Mouse (Mus musculus): ENCODE results near the gene As3mt. TPM values are rescaled to one million over a fixed set of nuclear protein-coding genes. Genes with fewer than 3 reads are reported as not detected.
A peak's percentile ranks its signal among the peaks of the same experiment; 100 is the strongest.
"Not testable (repeated sequence)": the region's sequence is repeated elsewhere in the genome, so short reads cannot be mapped to it uniquely, and the experiment has no call there.

Gene As3mt
- total RNA-seq, 2 experiments from 2014 or later, result 26.2 to 32.0 TPM

DNA sequence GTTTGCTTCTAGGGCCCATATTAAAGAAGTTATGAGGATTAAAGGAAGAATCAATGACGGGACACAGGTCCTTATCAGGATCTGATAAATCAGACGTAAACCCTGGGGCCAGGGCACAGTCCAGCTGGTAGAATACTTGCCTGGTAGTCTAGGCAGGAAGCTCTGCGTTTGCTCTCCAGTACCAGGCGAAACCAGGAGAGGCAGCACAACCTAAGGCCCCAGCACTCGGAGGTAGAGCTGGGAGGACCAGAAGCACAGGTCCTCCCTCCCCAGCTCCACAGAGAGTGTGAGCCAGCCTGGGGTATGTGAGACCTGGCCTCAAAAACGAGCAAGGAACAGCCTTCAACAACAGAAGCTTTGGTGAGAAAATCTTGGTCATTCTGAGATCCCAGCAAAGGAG lies 34.3 kb downstream of the As3mt start:
- no peak for DNase-seq (ENCODE audit: low spot score in 2 of 2)

DNA sequence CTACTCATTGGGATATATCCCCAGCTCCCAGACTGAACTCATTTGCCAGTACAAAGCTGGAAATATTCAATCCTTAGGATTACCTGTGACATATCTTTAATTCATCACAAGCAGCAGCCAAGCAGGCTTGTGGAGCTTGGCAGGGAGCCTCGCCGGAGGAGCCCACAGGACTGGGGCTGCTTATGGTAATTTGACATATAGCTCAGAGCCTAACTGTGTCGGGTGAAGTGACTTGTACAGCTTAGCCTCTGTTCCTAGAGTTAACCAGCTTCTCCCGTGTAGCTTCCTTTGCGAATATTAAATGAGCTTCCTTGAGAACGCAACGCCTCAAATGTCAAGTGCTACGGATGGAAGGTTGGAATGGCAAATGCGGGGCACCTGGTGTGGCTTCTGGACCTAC lies 37.4 kb downstream of the As3mt start:
- no peak for DNase-seq (ENCODE audit: low spot score in 2 of 2)

DNA sequence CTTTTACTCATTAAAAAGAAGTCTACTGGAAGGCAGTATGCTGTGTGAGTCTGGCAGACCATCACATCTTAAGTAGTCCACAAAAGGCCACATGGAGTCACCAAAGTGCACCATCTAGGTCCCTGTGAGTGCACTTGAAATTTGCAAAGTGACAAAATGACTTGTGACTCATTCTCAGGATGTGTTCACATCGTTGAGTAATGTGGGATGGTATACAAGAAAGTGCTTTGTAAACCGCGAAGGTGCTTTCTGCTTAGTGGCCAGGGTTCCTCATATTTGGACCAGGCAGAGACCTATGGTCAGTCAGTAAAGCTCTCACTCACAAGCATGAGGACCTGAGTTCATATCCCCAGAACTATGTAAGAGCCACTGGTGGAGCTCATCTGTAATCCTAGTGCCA lies 40.5 kb downstream of the As3mt start:
- no peak for DNase-seq (ENCODE audit: low spot score in 2 of 2)

DNA sequence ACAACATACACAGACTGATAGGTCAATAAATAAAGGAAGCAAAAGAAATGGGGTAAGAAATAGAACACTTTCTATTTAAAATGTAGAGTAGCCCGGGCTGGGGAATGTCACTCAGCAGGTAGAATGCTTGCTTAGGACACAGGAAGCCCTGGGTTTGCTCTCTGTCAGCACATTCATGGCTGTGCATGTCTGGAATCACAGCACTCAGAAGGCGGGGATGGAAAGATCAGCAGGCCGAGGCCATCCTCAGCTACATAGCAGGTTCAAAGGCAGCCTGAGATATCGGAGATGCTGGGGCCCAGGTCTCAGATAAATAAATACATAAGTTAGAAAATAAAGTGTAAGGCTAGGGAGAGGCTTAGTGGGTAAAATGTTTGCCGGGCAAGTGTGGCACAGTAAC lies 45.0 kb downstream of the As3mt start:
- no peak for DNase-seq (ENCODE audit: low spot score in 2 of 2)

DNA sequence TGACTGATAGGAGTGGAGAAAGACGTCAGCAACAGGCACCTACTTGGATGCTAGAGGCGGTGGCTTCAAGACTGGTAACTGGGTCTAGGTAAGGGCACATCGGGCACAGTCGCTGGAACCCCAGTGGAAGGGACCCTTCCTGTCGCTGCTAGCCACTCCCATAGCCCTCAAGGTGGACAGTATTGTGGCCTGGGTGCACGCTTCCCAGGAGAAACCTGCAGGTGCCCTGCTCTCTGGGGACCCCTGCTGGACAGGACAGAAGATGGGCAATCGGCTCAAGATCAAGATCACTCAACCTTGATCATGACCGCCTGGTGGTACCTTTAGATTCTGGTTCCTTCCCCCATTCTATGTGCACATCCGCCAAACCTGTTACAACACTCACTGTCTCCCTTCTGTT lies 47.8 kb downstream of the As3mt start:
- DNase-seq (ENCODE audit: low spot score in 2 of 2), result peak in 1 of 2 experiments; percentile 39

DNA sequence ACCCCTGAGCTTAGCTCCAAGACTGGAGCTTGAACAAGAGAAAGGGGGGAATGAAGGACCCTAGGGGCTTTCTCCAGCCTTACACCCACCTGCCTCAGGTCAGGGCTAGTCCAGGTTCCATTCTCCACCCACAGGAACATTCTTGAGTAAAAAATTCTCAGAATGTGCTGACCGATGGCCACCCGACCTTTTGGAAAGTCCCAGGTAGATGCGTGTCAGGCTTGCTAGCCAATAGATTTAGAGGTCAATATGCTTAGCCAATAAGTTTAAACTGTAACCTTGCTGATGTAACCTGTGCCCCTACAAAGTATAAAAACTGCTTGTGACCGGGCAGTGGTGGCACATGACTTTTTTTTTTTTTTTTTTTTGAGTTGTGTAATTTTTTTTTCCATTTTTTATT lies 49.0 kb downstream of the As3mt start:
- no peak for DNase-seq (ENCODE audit: low spot score in 2 of 2)

DNA sequence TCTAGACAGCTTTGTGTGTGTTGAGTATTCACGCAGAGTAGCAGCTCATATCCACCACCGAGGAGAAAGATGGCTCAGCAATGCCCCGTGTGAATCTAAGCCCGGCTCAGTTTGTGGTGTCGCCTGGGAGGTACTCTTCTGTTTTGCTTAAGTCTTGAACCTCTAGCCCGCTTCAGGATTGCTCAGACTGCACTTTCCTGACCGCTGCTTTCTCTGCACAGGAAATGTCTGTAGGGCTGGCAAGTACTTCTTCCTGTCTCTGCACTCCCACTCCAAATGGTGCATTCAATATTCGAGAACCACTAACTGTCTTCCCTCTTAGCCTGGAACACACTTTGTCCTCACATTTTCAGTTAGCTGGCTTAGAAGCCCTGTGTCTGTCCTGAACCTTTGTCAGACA lies 51.8 kb downstream of the As3mt start:
- DNase-seq (ENCODE audit: low spot score in 2 of 2), result no peak

DNA sequence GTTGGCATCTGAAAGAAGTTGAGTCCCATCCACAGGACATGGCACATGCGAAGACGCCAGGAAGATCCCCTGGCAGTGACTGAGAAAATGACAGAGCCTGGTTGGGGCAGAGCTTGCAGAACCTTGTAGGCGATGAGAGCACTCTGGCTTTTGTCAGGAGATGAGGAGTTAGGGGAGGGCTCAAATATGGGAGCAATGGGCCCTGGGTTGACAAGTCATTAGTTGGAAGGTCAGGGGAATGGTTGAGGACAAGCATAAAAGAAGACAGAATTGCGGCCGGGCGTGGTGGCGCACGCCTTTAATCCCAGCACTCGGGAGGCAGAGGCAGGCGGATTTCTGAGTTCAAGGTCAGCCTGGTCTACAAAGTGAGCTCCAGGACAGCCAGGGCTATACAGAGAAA lies 52.7 kb downstream of the As3mt start:
- not testable (repeated sequence) for DNase-seq (ENCODE audit: low spot score in 2 of 2)

DNA sequence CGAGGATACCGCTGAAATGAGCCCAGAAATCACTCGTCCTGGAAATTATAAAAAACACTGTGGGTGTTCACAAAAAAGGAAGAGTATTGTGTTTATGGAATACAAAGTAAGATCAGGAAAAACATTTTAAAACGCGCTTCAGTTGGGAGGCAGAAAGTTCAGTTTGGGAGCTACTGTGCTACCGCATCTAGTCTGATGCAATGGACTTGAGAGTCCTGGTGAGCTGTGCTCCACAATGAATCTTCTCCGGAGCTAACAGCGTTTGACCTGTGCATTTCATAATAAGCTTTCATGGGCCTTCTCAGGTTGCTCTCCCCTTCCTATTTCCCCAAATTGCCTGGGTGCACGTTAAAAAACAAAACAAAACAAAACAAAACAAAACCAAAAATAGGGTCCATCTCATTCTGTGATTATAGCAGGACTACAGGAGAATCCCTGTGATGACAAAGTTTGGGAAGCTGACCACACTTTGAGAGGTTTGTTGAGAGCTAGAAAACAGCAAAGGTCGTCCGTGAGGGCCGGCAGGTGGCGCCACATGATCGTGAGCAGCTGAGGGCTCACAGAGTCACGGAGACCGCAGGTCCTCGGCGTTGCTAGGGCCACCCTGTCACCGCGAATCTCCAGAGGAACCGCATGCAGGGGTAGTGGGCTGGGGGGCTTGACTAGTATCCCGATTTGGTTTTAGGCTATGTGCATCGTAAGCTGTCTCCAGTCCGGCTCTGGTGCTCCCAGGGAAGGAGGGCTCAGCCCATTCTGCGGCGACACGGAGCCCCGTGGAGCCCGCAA lies 53.3 kb downstream of the As3mt start:
- DNase-seq (ENCODE audit: low spot score in 2 of 2), result peak; percentile 90 to 92

DNA sequence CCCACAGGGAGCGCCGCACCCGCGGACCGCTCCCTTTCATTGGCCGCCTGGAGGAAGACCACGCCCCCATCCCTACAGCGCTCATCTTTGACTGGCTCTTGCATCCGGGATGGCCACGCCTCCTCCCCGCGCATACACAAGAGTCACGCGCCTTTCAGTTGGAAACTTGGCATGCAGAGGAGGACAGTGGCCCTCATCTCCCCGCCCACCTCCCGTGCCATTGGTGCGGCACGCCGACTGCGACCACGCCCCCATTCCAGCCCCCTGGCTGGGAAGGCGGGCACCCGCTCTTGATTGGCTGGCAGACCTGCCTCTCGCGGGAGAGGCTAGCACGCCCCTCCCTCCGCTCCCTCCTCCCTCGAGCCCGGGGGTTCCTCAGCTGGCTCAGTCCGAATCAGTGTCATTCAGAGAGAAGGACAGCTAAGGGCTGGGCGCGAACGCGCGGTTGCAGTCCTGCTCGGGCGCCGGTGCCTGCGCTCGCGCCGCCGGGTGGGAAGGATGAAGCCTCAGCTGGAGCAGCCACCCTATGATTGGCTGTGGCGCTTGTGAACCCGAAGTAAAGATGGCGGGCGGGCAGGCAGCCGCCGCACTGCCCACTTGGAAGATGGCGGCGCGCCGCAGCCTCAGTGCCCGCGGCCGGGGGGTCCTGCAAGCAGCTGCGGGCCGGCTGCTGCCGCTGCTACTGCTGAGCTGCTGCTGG lies 54.1 kb downstream of the As3mt start, which contains the start of gene Cnnm2:
TSS of gene Cnnm2 (plus strand) at position 350 of the 700 bp plus-strand sequence.
- peak; percentile 99 to 100 for DNase-seq (ENCODE audit: low spot score in 2 of 2)

DNA sequence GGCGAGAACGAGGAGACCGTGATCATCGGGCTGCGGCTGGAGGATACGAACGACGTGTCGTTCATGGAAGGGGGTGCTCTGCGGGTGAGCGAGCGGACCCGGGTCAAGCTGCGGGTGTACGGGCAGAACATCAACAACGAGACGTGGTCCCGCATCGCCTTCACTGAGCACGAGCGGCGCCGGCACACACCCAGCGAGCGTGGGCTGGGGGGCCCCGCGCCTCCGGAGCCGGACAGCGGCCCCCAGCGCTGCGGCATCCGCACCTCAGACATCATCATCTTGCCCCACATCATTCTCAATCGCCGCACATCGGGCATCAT lies 54.7 kb downstream of the As3mt start:
- peak in 1 of 2 experiments; percentile 26 for DNase-seq (ENCODE audit: low spot score in 2 of 2)

DNA sequence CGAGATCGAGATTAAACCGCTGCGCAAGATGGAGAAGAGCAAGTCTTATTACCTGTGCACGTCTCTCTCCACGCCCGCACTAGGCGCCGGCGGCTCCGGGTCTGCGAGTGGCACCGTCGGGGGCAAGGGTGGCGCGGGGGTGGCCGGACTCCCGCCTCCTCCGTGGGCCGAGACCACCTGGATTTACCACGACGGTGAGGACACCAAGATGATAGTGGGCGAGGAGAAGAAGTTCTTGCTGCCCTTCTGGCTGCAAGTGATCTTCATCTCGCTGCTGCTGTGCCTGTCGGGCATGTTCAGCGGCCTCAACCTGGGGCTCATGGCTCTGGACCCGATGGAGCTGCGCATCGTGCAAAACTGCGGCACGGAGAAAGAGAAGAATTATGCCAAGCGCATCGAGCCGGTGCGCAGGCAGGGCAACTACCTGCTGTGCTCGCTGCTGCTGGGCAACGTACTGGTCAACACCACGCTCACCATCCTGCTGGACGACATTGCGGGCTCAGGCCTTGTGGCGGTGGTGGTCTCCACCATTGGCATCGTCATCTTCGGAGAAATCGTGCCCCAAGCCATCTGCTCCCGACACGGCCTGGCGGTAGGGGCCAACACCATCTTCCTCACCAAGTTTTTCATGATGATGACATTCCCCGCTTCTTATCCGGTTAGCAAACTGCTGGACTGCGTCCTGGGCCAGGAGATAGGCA lies 55.2 kb downstream of the As3mt start:
- peak; percentile 24 to 51 for DNase-seq (ENCODE audit: low spot score in 2 of 2)

DNA sequence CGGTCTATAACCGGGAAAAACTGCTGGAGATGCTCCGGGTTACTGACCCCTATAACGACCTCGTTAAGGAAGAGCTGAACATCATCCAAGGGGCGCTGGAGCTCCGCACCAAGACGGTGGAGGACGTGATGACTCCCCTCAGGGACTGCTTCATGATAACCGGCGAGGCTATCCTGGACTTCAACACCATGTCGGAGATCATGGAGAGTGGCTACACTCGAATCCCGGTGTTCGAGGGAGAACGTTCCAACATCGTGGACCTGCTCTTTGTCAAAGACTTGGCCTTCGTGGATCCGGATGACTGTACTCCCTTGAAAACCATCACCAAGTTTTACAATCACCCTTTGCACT lies 55.7 kb downstream of the As3mt start:
- DNase-seq (ENCODE audit: low spot score in 2 of 2), result no peak

DNA sequence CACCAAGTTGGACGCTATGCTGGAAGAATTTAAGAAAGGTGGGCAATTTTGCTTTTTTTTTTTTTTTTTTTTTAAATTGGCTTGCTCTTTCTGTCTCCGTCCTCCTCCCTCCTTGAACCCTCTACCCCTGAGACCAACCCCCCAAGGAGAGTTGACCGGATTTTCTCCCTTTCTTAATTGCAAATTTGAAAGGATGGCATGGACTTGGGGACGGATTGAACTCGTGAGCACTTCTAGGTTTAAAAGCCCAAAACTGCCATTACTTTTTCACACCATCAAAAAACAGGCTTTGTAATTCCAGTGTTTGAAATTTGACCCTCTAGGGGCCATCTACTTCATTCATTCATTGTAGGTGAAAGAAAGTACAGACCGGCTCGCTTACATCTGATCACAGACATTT lies 56.1 kb downstream of the As3mt start:
- DNase-seq (ENCODE audit: low spot score in 2 of 2), result no peak

DNA sequence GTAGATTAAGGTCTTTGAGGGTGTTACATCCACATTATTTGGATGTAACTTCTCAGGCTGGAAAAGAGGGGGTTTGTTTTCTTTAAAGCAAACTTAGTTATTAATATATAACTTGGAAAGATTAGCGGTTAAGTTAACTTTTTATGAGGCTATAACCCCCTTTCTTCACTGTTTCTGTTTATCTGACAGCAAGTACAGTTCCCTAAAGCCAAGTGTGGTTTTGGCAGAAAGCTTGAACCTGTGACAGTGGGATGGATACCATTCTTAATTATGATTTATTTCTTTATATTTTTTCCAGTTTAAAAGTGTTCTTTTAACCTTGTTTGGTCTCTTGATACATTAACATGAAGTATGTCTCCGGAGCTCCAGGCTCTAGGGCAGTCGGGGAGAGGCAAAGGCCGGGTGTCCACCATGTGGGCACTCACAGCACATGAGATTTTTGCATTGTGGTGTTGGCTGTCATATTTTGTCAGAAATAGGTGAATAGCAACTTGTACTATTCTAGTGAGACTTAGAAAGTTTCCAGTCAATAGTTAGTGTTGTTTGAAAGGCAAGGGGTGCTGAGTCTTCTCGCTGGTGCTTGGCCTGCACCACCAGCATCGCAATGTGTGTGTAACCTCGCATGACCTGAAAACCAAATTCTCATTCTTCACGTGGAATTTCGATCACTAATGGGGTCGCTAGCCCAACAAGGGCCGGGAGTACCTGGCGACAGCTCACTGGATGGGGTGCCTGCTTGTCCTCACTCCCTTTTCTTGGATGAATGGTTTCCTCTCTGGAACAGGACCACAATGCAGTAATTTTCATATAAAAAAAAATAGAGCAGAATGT lies 56.9 kb downstream of the As3mt start:
- no peak for DNase-seq (ENCODE audit: low spot score in 2 of 2)

DNA sequence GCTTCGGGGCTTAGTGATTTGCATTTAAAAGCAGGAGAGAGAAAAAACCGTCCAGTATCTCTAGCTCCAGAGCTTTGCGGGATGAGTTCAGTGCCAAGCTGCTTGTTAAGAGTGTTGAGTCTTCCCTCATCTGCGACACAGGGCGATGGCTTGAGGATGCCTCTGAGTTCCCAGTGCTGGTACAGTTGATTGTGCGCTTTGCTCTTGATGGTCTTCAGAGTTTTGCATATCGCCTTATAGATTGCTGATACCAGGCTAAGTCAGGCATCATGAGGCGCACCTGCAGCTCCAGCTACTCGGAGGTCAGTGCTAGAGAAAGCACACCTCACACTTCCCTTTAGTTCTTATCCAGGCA lies 57.5 kb downstream of the As3mt start:
- peak in 1 of 2 experiments; percentile 24 for DNase-seq (ENCODE audit: low spot score in 2 of 2)

DNA sequence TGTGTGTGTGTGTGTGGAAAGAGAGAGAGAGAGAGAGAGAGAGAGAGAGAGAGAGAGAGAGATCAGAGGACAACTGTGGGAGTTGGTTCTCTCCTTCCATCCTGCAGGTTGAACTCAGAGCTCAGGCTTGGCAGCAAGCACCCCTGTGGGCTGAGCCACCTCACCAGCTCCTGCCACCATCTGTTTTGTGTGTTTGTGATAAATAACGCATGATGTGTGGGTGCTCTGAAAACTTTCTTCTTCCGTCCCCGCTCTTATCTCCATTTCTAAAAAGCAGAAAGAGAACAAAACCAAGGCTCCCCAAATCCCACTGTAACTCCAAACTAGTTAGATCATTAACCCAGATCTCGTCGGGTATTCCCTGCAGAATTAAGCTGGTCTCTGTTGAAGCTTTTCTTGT lies 58.9 kb downstream of the As3mt start:
- no peak for DNase-seq (ENCODE audit: low spot score in 2 of 2)

DNA sequence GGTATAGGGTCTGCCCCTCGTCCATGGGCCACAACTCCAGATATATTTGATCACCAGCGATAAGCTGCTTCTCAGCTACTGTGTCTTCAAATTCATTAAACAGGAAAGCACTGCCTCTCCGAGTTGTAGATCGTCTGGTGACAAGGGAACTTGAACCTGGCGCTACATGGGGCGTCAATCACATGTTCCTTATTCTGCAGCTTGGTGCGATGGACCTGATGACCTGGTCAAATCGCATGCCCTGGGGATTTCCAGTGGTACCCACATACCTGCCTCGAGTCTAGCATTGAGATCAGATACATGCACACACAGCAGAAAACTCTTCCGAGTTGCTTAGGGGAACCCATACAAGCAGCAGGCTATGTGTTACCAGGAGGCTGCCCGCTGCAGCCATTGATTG lies 62.5 kb downstream of the As3mt start:
- DNase-seq (ENCODE audit: low spot score in 2 of 2), result no peak

DNA sequence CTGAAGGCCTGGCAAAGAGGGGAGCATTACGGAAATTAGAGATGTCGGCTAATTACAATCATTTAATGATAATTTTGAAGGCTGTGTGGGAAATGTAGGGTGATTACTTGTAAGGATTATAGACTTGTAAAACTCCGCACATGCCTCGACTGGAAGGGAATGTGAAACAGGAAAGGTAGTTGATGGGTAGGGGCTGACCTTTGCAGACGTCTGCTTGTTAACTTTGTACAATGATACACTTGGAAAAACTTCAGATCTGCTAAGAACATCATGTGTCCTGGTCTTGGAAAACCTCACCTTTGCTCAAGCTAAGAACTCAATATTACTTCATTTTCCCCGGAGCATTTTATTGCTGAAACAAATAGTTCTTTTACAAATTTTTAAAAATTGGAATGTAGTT lies 64.5 kb downstream of the As3mt start:
- DNase-seq (ENCODE audit: low spot score in 2 of 2), result no peak

DNA sequence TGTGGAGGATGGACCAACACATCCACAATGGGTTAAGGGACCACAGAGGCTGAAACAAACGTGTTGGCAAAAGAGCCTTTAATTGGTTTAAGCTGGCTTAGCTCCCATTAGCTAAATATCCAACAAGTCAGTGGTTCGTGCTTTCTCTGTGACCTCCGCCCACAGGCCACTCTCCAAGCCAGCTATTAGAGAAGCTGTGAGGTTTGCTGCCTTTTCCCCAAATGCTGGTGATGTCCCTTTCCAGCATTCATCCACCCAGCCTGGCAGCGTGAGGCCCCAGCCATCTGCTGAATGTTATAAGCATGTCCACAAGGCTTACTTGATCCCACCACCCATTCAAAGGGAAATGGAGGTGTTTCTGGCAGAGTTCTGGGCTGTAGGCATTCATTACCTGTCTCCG lies 69.1 kb downstream of the As3mt start:
- DNase-seq (ENCODE audit: low spot score in 2 of 2), result no peak

DNA sequence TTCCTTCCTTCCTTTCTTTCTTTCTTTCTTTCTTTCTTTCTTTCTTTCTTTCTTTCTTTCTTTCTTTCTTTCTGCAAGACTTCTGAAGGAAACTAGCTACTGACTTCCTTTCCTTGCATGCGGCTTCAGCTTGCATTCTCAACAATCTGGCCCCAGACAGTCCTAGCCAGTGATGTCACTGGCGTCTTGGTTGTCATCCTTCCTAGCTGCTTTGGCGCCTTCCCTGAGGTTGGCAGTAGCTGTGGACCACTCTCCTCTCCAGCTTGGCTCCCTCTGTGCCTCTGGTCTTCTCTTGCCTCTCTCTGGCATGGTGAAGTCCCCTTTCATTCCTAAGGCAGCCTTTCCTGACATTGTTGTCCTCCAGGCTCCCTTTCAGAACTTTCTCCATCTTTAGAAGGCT lies 69.6 kb downstream of the As3mt start:
- DNase-seq (ENCODE audit: low spot score in 2 of 2), result no peak

All from left cerebral cortex, adult 18-20 months (tissue).